Mouse (Mus musculus) retina, embryonic 14.5 days (tissue): ENCODE measurements at regions not wholly inside any gene's neighbourhood (a gene's known extent, or its start where the extent isn't known, plus 50 kb on each side); places are given as distances from the start of the nearest gene placed in this dataset.
"Not testable (repeated sequence)": the region's sequence is repeated elsewhere in the genome, so short reads cannot be mapped to it uniquely, and the experiment has no call there.

ENCODE experiments used
- DNase-seq: peaks from one replicate; pipeline ENCODE4 v3.0.0-alpha.2; 2015; ENCODE audit warnings: low spot score

GRCm38 (mm10) chr9:84461441-84461840 lies 536.5 kb downstream of the Bckdhb start:
- DNase-seq, result no peak

GRCm38 (mm10) chr9:84466741-84467140 lies 541.8 kb downstream of the Bckdhb start:
- DNase-seq, result peak; percentile 78

- no peak for DNase-seq
Measured at GRCm38 (mm10) chr9:84472696-84473095, 547.8 kb downstream of the Bckdhb start.

GRCm38 (mm10) chr9:84475906-84476305 lies 551.0 kb downstream of the Bckdhb start:
- DNase-seq, result peak; percentile 8

- DNase-seq, result no peak
Measured at GRCm38 (mm10) chr9:84499507-84499906, 574.6 kb downstream of the Bckdhb start.

GRCm38 (mm10) chr9:84502981-84503380 lies 578.0 kb downstream of the Bckdhb start:
- not testable (repeated sequence) for DNase-seq

GRCm38 (mm10) chr9:84517064-84517463 lies 592.1 kb downstream of the Bckdhb start:
- DNase-seq, result no peak

GRCm38 (mm10) chr9:84545431-84545830 lies 620.5 kb downstream of the Bckdhb start:
- no peak for DNase-seq

GRCm38 (mm10) chr9:84548012-84548660 lies 623.2 kb downstream of the Bckdhb start:
- no peak for DNase-seq

GRCm38 (mm10) chr9:84555237-84555636 lies 630.3 kb downstream of the Bckdhb start:
- no peak for DNase-seq

GRCm38 (mm10) chr9:84556261-84556844 lies 631.4 kb downstream of the Bckdhb start:
- no peak for DNase-seq

- no peak for DNase-seq
Measured at GRCm38 (mm10) chr9:84558346-84558745, 633.4 kb downstream of the Bckdhb start.

- DNase-seq, result no peak
Measured at GRCm38 (mm10) chr9:84569533-84569932, 644.6 kb downstream of the Bckdhb start.

GRCm38 (mm10) chr9:84577781-84578180 lies 652.8 kb downstream of the Bckdhb start:
- no peak for DNase-seq

- DNase-seq, result no peak
Measured at GRCm38 (mm10) chr9:84587791-84588190, 662.8 kb downstream of the Bckdhb start.

- DNase-seq, result no peak
Measured at GRCm38 (mm10) chr9:84594724-84595123, 669.8 kb downstream of the Bckdhb start.
